Mouse (Mus musculus): ENCODE measurements around the gene Tmcc1.

The Tmcc1 gene

DNA sequence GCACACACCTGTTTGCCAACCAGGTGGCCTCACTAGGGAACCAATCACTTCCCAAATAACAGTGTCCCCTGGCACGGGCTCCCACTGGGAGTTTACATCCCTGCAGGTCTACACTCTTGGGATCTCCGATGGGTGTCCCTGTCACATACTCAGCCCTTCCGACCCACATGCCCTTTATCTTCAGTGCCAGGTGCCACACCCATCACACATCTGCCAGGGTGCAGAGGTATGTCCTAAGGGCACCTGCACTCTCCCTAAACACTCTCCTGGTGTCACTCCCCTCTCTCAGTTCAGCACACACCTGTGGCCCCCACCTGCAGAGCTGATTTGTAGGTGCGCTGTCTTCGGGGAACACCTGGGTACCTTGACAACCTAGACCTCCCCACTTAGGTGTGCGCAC lies 200.3 kb downstream of the Tmcc1 start:
- no peak for DNase-seq (ENCODE audit: low spot score)

DNA sequence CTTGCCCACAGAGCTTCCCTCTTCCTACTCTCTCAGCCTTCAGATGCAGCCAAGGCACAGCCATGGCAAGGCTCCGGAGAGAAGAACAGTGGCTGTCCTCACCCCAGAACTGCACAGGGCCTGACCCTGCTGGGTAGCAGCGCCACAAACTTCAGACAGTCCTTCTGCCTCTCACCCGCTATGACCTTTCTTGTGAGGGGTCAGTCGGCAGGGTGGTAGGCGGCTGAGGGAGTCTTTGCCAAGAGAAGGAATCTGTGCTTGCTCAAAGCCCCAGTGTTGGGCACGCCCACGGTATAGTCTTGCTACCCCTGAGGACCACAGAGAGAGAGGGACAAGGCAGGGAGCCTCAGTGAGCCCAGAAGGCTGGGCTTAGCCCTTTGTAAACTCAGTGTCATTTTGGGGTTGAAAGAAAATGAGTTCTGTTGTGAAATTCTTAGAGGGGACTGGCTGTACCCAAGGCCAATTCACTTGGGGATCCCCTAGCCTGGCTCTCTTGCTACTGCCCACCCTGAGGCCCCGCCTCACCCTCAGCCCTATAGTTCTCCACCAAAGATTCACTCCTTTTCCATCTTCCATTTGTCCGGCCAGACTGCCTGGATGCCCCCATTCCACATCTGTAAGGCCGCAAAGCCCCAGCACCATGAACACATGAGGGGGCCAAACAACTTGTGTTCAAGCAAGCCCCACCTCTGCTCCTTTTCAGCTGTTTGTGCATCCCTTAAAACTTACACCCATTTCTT lies 201.2 kb downstream of the Tmcc1 start:
- peak; percentile 62 for DNase-seq (ENCODE audit: low spot score)

DNA sequence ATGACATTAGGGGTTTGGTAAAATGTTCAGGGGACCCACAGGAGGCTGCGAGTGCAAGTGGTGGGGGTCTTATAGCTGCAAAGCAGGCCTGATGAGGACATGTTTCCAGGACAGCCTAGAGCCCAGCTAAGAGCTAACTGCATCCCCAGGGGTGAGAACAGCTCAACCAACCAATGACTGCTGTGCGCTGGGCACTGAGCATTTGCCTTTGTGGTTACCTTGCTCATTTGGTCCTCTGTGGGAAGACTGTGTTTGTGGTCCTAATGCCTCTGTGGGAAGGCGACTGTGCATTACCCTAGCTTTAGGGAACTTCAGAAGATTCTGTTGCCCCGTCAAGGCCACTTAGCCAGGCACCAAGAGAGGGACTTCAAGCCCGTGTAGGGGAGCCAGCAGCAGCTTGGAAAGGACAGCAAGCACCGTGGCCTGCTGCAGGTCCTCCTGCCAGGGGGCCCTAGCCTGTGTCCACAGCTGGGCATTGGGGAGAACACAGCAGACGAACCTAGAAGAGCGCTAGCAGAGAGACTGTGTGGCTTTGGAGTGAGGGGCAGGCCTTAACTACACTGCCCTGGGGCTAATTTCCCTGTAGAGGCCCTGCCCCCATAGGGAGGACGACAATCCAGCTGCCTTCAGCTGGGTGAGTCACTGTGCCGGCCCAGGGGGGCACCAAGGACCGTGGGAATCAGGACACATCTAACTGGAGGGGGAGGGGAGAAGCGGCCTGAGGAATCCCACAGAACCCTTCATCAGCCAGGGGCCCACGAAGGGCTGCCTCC lies 202.0 kb downstream of the Tmcc1 start:
- DNase-seq (ENCODE audit: low spot score) = no peak

- no peak for DNase-seq (ENCODE audit: low spot score)
These were observed 202.8 kb downstream of the Tmcc1 start for GRCm38 (mm10) chr6:115990479-115990878.

DNA sequence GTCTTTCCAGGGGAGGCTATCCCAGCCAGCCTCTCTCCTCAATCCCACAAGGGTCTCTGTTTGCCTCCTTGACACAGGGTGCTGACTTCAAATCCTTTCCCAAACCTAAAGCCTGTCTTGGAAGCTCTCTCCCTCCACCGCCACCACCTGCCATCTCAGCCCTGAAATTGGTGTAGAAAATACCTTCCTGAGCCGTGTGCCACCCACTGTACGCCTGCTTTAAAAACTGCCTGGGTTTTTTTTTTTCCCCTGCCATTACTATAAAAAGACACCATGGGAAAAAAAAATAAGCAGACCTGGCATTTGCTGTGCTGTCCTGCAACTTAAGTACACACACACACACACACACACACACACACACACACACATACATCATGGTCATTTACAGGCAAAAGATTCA lies 203.2 kb downstream of the Tmcc1 start:
- peak; percentile 24 for DNase-seq (ENCODE audit: low spot score)

- no peak for DNase-seq (ENCODE audit: low spot score)
These were observed 203.7 kb downstream of the Tmcc1 start for GRCm38 (mm10) chr6:115989607-115990006.

GRCm38 (mm10) chr6:115989032-115989431 lies 204.3 kb downstream of the Tmcc1 start:
- DNase-seq (ENCODE audit: low spot score) = no peak

DNA sequence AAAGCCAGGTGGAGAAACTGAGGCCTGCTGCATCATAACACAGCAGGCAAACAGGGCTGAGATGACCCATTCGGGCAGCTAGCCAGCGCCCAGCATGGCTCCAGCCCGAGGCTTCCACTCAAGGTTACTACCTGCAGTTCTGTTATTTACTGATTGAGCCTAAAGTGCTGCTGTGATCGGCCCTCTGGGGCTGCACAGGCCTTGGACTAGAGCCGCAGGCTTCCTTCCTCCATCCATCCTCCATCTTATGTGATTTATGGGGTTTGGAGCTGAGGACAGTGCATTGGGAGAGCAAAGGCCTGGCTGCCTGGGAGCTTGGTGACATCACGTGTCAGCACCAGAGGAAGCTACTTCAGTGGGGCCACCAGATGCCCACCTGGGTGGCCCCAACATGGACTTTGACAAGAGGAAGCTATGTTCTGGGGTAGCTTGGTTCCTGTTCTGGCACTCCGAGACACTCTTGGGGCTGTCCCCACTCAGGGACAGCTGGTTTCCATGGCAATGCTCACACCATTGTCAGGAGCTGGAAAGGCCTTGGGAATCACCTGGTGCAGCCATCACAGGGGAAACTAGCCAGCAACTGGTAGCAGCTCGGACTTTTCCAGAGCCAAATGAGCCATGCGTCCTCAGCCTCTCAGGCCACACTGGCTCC lies 206.1 kb downstream of the Tmcc1 start:
- DNase-seq (ENCODE audit: low spot score) = no peak

- DNase-seq (ENCODE audit: low spot score) = no peak
These were observed 206.7 kb downstream of the Tmcc1 start for GRCm38 (mm10) chr6:115986472-115987095.

- DNase-seq (ENCODE audit: low spot score) = no peak
These were observed 207.7 kb downstream of the Tmcc1 start for GRCm38 (mm10) chr6:115985622-115986021.

DNA sequence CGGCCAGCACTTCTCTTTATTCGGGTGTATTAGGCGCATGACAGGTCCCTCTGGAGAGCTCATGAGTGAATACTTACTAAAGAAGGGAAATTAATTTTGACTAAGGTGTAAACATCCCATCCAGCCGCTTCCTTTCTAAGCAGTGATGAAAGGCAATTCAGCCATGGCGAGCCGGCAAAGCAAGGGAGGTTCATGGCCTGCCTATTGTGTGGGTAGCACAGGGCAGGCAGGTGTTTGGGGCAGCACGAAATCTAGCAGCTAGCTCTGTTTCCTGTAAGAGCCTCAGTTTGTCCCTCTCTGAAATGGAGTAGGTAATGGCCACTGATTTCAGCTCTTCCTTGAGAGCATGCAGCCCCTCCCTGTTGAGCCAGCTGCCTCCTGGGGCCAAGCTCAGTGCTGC lies 208.7 kb downstream of the Tmcc1 start:
- DNase-seq (ENCODE audit: low spot score) = no peak

- no peak for DNase-seq (ENCODE audit: low spot score)
These were observed 209.8 kb downstream of the Tmcc1 start for GRCm38 (mm10) chr6:115983306-115984038.

GRCm38 (mm10) chr6:115982889-115983288 lies 210.4 kb downstream of the Tmcc1 start:
- no peak for DNase-seq (ENCODE audit: low spot score)

- no peak for DNase-seq (ENCODE audit: low spot score)
These were observed 214.7 kb downstream of the Tmcc1 start for GRCm38 (mm10) chr6:115978596-115978995.

GRCm38 (mm10) chr6:115977810-115978209 lies 215.5 kb downstream of the Tmcc1 start:
- DNase-seq (ENCODE audit: low spot score) = no peak

GRCm38 (mm10) chr6:115975606-115976005 lies 217.7 kb downstream of the Tmcc1 start:
- no peak for DNase-seq (ENCODE audit: low spot score)

DNA sequence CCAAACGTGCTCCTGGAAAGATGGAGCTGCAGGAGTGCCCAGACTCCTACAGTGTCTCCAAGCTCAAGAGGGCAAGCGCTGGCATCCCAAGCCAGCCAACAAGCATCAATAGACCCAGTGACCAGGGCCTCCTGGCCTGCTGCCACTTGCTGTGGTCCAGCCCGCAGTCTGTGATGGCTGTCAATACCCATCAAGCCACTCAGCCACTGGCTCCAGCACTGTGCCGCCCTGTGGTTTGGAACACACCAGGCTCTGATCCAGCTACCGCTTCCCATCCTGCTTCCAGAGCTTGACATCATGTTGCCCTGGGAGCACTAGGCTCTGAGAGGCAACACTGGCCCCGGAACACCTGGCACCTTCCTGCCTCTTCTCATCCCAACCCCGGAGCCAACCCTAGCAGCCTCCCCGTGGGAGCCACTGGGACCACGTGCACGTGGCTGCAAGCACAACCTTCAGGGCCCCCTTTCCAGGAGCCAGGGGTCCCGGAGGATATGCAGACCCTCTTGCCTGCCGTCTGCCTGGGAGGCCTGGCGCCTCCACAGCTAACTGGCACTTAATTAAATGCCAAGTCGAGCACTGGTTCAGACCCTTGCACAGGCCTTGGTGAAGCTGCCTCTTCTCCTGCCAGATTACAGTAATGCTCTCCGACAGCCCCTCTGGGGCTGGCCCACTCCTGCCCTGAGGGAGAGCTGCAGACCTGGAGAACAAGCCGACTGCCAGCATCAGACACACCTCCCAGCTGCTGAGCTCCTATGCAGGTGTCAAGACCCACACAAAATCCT lies 219.2 kb downstream of the Tmcc1 start:
- no peak for DNase-seq (ENCODE audit: low spot score)

- no peak for DNase-seq (ENCODE audit: low spot score)
These were observed 220.0 kb downstream of the Tmcc1 start for GRCm38 (mm10) chr6:115973139-115973875.

DNA sequence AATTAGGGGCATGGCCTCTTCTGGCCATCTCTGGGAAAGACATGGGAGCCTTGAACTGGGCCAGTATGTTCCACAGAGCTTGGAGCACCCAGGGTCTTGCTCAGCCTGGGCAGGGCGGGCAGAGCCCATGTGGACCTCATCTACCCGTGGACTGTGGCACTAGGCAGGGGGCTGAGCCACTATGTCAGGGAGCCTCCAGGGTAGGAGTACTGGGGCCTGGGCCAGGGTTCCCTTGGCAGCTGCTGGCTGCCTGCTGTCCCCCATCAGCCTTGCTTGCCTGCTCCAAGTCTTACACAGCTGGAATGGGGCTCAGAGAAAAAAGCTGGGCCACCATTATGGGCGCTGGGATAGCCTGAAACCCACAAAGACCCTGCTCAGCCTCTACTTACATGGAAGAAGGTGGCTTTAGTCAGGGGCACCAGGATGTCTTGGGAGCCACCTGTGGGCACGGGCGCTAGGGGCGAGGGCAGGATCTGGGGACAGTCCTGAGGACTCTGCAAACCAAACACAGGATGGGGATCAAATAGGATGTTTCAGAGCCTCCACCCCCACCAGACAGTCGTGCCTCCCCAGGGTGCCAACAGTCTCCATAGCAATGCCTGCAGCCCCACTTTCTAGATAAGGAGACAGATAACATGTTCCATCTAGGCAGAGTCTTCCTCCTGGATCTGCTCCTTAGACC lies 221.1 kb downstream of the Tmcc1 start:
- DNase-seq (ENCODE audit: low spot score) = no peak

All from adipocyte (in vitro differentiated cells).